Comparison of ENCODE assay signal across 11 mouse cellular contexts in genomic region chr4:124498043-124498442, GRCm38 (mm10).
A peak's percentile ranks its signal among the peaks of the same experiment; 100 is the strongest.
DNase-seq lines count a peak whose midpoint lies in the region; ATAC-seq and TF ChIP-seq lines count a peak whose summit lies in the region.
"Had no signal": no experiment of that assay in that cellular context is flagged by ENCODE, and none has a peak within 500 bp of the region (broad histone marks: within the 10 kb centered on the region; RNA-seq: fewer than 3 reads in every experiment).

No protein-coding gene starts in this region.

- H3K4me1 ChIP-seq in kidney, embryonic 15.5 days, result 0 out of 2 replicates have a peak, but pooled peaks cover 3% of the 10 kb centered on the region
- H3K4me1 ChIP-seq in neural tube, embryonic 15.5 days, result no peaks in the 10 kb centered on the region
- peaks cover 11% of the 10 kb centered on the region for H3K4me1 ChIP-seq in forebrain, embryonic 15.5 days
- H3K4me1 ChIP-seq in midbrain, postnatal 0 days (ENCODE audit: insufficient read depth, low read length), result peaks cover 2% of the 10 kb centered on the region; the same call in 1 of the 2 replicates
- H3K4me1 ChIP-seq: lung, embryonic 15.5 days had no signal

- DNase-seq in kidney, postnatal 4 days, result peak; percentile 29 to 31
- no peak for DNase-seq in neural tube, embryonic 10.5 days (ENCODE audit: extremely low spot score, low spot score)
- peak; percentile 62 for DNase-seq in midbrain, postnatal 0 days (ENCODE audit: low spot score)
- DNase-seq in gastrocnemius, postnatal 36 days, result no peak
- DNase-seq: adrenal gland, adult 2 months; kidney, adult 18-20 months; thymus, postnatal 4 days had no signal

- no peaks in the 10 kb centered on the region for H3K9me3 ChIP-seq in kidney, embryonic 15.5 days (replicated peaks)
- H3K9me3 ChIP-seq in neural tube, embryonic 15.5 days (replicated peaks), result no peaks in the 10 kb centered on the region
- H3K9me3 ChIP-seq in forebrain, embryonic 15.5 days, result no peaks in the 10 kb centered on the region
- H3K9me3 ChIP-seq in midbrain, postnatal 0 days (ENCODE audit: low read length), result no peaks in the 10 kb centered on the region
- H3K9me3 ChIP-seq: lung, embryonic 15.5 days had no signal

- H3K27me3 ChIP-seq in kidney, embryonic 15.5 days, result peaks cover 36% of the 10 kb centered on the region
- H3K27me3 ChIP-seq in neural tube, embryonic 15.5 days (replicated peaks), result peaks cover 47% of the 10 kb centered on the region
- H3K27me3 ChIP-seq in forebrain, embryonic 15.5 days, result no peaks in the 10 kb centered on the region
- H3K27me3 ChIP-seq in midbrain, postnatal 0 days (ENCODE audit: insufficient read depth, low read length), result no peaks in the 10 kb centered on the region

- H3K36me3 ChIP-seq in kidney, embryonic 15.5 days, result no peaks in the 10 kb centered on the region
- H3K36me3 ChIP-seq in neural tube, embryonic 15.5 days, result no peaks in the 10 kb centered on the region
- no peaks in the 10 kb centered on the region for H3K36me3 ChIP-seq in forebrain, embryonic 15.5 days
- H3K36me3 ChIP-seq in midbrain, postnatal 0 days (ENCODE audit: insufficient read depth, low read length), result no peaks in the 10 kb centered on the region
- H3K36me3 ChIP-seq: lung, embryonic 15.5 days had no signal

- no peak for ATAC-seq in kidney, embryonic 15.5 days (replicated peaks; ENCODE audit: low FRiP score)
- ATAC-seq in neural tube, embryonic 15.5 days (ENCODE audit: low FRiP score), result no peak
- peak; percentile 43; the same call in 1 of the 2 replicates for ATAC-seq in forebrain, embryonic 15.5 days (replicated peaks)
- ATAC-seq in midbrain, postnatal 0 days (ENCODE audit: low FRiP score), result no peak

- WGBS in kidney, embryonic 15.5 days, result 56% methylated on average over 16 of the region's 16 CpGs
- 44% methylated on average over 16 of the region's 16 CpGs for WGBS in neural tube, embryonic 15.5 days
- WGBS in forebrain, embryonic 15.5 days, result 22% methylated on average over 16 of the region's 16 CpGs
- 11% methylated on average over 16 of the region's 16 CpGs for WGBS in midbrain, postnatal 0 days

- intact Hi-C loops in gastrocnemius, postnatal 36 days (cut with DNase I), result no loop called here

- H3K4me3 ChIP-seq in kidney, embryonic 15.5 days (replicated peaks), result no peak overlapping the region
- H3K4me3 ChIP-seq in neural tube, embryonic 15.5 days (replicated peaks), result no peak overlapping the region
- H3K4me3 ChIP-seq in forebrain, embryonic 15.5 days, result no peak overlapping the region
- peak overlapping the region; percentile 18; the same call in 1 of the 2 replicates for H3K4me3 ChIP-seq in midbrain, postnatal 0 days (ENCODE audit: low read depth, low read length)
- H3K4me3 ChIP-seq: lung, embryonic 15.5 days had no signal

- no peak overlapping the region for H3K4me2 ChIP-seq in kidney, embryonic 15.5 days
- peak overlapping the region; percentile 13; the same call in 1 of the 2 replicates for H3K4me2 ChIP-seq in neural tube, embryonic 15.5 days
- peak overlapping the region; percentile 30 for H3K4me2 ChIP-seq in forebrain, embryonic 15.5 days (replicated peaks)
- peak overlapping the region; percentile 35 for H3K4me2 ChIP-seq in midbrain, postnatal 0 days (ENCODE audit: low read depth, low read length, poor library complexity, severe bottlenecking)
- H3K4me2 ChIP-seq: lung, embryonic 15.5 days had no signal

- no peak overlapping the region for H3K27ac ChIP-seq in kidney, embryonic 15.5 days
- H3K27ac ChIP-seq in neural tube, embryonic 15.5 days (replicated peaks), result no peak overlapping the region
- peak overlapping the region; percentile 15; the same call in 1 of the 2 replicates for H3K27ac ChIP-seq in forebrain, embryonic 15.5 days (replicated peaks)
- peak overlapping the region; percentile 4; the same call in 1 of the 2 replicates for H3K27ac ChIP-seq in midbrain, postnatal 0 days (ENCODE audit: low read depth, low read length)
- H3K27ac ChIP-seq: lung, embryonic 15.5 days had no signal

- no peak overlapping the region for H3K9ac ChIP-seq in kidney, embryonic 15.5 days
- H3K9ac ChIP-seq in neural tube, embryonic 15.5 days (replicated peaks), result no peak overlapping the region
- H3K9ac ChIP-seq in forebrain, embryonic 15.5 days (replicated peaks), result 0 out of 2 replicates have a peak overlapping the region, but pooled peaks have one; percentile 17
- peak overlapping the region; percentile 42 for H3K9ac ChIP-seq in midbrain, postnatal 0 days (replicated peaks; ENCODE audit: low read length, poor library complexity, severe bottlenecking)
- H3K9ac ChIP-seq: lung, embryonic 15.5 days had no signal

- TF ChIP-seq CTCF in midbrain, postnatal 0 days (IDR thresholded peaks at IDR 0.05), result no peak

Comparison
In these comparisons a context has a peak if more than half of its experiments do, and no peak if none do; other contexts are left out.
1. DNase-seq: peak in kidney, postnatal 4 days (2 of 2) and midbrain, postnatal 0 days (single experiment); none in neural tube, embryonic 10.5 days (single experiment) and gastrocnemius, postnatal 36 days (0 of 2).
2. H3K27ac ChIP-seq: peak in forebrain, embryonic 15.5 days (single experiment) and midbrain, postnatal 0 days (single experiment); none in kidney, embryonic 15.5 days (single experiment) and neural tube, embryonic 15.5 days (single experiment).
3. H3K9ac ChIP-seq: peak in forebrain, embryonic 15.5 days (single experiment) and midbrain, postnatal 0 days (single experiment); none in kidney, embryonic 15.5 days (single experiment) and neural tube, embryonic 15.5 days (single experiment).